Mouse (Mus musculus): Measurements from ENCODE around the gene Rhot2.

Rhot2 gene

GRCm38 (mm10) chr17:25796211-25796771 is 48.4 kb downstream of the Rhot2 start:
- no peak for DNase-seq (ENCODE audit: low spot score)

- DNase-seq (ENCODE audit: low spot score) = peak; percentile 82
Measured at GRCm38 (mm10) chr17:25795609-25796092, 49.0 kb downstream of the Rhot2 start, which contains the start of gene AC134908.4. AC134908.4 (minus strand) TSS chr17:25795659.

GRCm38 (mm10) chr17:25794998-25795397 is 49.7 kb downstream of the Rhot2 start:
- no peak for DNase-seq (ENCODE audit: low spot score)

- no peak for DNase-seq (ENCODE audit: low spot score)
Measured at GRCm38 (mm10) chr17:25794197-25794596, 50.5 kb downstream of the Rhot2 start.

- peak; percentile 73 for DNase-seq (ENCODE audit: low spot score)
Measured at GRCm38 (mm10) chr17:25792615-25793014, 52.0 kb downstream of the Rhot2 start, which contains the start of gene Fam173a. Fam173a (minus strand) TSS chr17:25792901.

- DNase-seq (ENCODE audit: low spot score) = peak; percentile 86
Measured at GRCm38 (mm10) chr17:25791843-25792527, 52.7 kb downstream of the Rhot2 start.

GRCm38 (mm10) chr17:25791320-25791842 is 53.3 kb downstream of the Rhot2 start:
- no peak for DNase-seq (ENCODE audit: low spot score)
